Mouse (Mus musculus) left cerebral cortex, adult 8-10 months (tissue): ENCODE measurements around the gene Klhdc7a. TPM values are rescaled to one million over a fixed set of nuclear protein-coding genes. Genes with fewer than 3 reads are reported as not detected.
A peak's percentile ranks its signal among the peaks of the same experiment; 100 is the strongest.

Experiments
- DNase-seq, 2 experiments: peaks; one replicate each; pipeline ENCODE4 v3.0.0; 2022; ENCODE audit warnings: low spot score in 2 of 2
- microRNA-seq, 2 experiments: library from miRNA; unstranded; fragments of <30 nt; microRNA quantifications; one replicate each; pipeline ENCODE4 v1.2.0; 2022
- total RNA-seq, 4 experiments: library from RNA; stranded (reverse); gene quantifications; 2 replicates each; pipeline ENCODE4 v1.2.4; 2022

Gene Klhdc7a
- total RNA-seq, 4 experiments from 2014 or later, result 6.7 to 8.8 (median 7.6) TPM

- no peak for DNase-seq
Measured at GRCm38 (mm10) chr4:139960724-139961315, 7.0 kb downstream of the Klhdc7a start.

GRCm38 (mm10) chr4:139960086-139960713 is 7.6 kb downstream of the Klhdc7a start:
- DNase-seq, result no peak

- DNase-seq, result no peak
Measured at GRCm38 (mm10) chr4:139959188-139959587, 8.6 kb downstream of the Klhdc7a start.

- DNase-seq, result no peak
Measured at GRCm38 (mm10) chr4:139950876-139951485, 16.8 kb downstream of the Klhdc7a start.

- no peak for DNase-seq
Measured at GRCm38 (mm10) chr4:139950431-139950848, 17.4 kb downstream of the Klhdc7a start.

- no peak for DNase-seq
Measured at GRCm38 (mm10) chr4:139948591-139948990, 19.2 kb downstream of the Klhdc7a start.

GRCm38 (mm10) chr4:139947341-139947740 is 20.5 kb downstream of the Klhdc7a start:
- DNase-seq, result no peak

GRCm38 (mm10) chr4:139941831-139942230 is 26.0 kb downstream of the Klhdc7a start:
- DNase-seq, result no peak

- no peak for DNase-seq
Measured at GRCm38 (mm10) chr4:139935557-139935956, 32.3 kb downstream of the Klhdc7a start.

- DNase-seq, result peak; percentile 19 to 41
Measured at GRCm38 (mm10) chr4:139932970-139933801, 34.6 kb downstream of the Klhdc7a start.

GRCm38 (mm10) chr4:139931790-139932510 is 35.9 kb downstream of the Klhdc7a start:
- DNase-seq, result no peak

GRCm38 (mm10) chr4:139930885-139931284 is 36.9 kb downstream of the Klhdc7a start:
- no peak for DNase-seq

- peak; percentile 36 to 75 for DNase-seq
Measured at GRCm38 (mm10) chr4:139926161-139926561, 41.7 kb downstream of the Klhdc7a start.

- peak; percentile 20 to 30 for DNase-seq
Measured at GRCm38 (mm10) chr4:139925275-139926160, 42.3 kb downstream of the Klhdc7a start.

- DNase-seq, result no peak
Measured at GRCm38 (mm10) chr4:139916731-139917130, 51.1 kb downstream of the Klhdc7a start.

Small RNA genes within 50 kb of the gene (microRNA-seq; reads per million reads assigned to microRNA genes)
- 0 reads per million in 2 experiments for gene Mir2139

Other genes with a start within 250 kb of the Klhdc7a start
- 1 to 10 TPM in 1 of 4 experiments, under 1 TPM in 1, not detected in 2; 0.20 to 1.0 TPM for gene Pax7, start 134.5 kb downstream of the Klhdc7a start, total RNA-seq